Mouse (Mus musculus) liver, embryonic 14.5 days (tissue): ENCODE measurements around the gene Pcdh15. TPM values are rescaled to one million over a fixed set of nuclear protein-coding genes. Genes with fewer than 3 reads are reported as not detected.

Experiments
- ATAC-seq: fragments of 200-750 bp; cut with Nextera tagmentation; 2 replicates; pipeline ENCODE4 v1.8.0; 2017; ENCODE audit warnings: moderate number of reproducible peaks, mild to moderate bottlenecking, moderate library complexity; ENCODE audit not compliant: insufficient read depth
- DNase-seq, 3 experiments: peaks; one replicate each; pipeline ENCODE4 v3.0.0-alpha.2; 2012 to 2013; ENCODE audit warnings: low read depth in 3 of 3, low spot score in 3 of 3
- H3K27ac ChIP-seq: fragments of 300-500 bp; sonication (generic); 2 replicates; pipeline ENCODE4 v1.5.1; 2014; ENCODE audit warnings: moderate library complexity, mild to moderate bottlenecking, control low read depth, inconsistent platforms
- H3K27me3 ChIP-seq: fragments of 300-500 bp; sonication (generic); 2 replicates; pipeline ENCODE4 v1.6.1; 2014; ENCODE audit warnings: mild to moderate bottlenecking, low read length, moderate library complexity; ENCODE audit not compliant: control insufficient read depth, insufficient read depth
- H3K36me3 ChIP-seq: fragments of 300-500 bp; sonication (generic); replicated peaks from 2 replicates; pipeline ENCODE4 v1.6.1; 2014; ENCODE audit warnings: low read depth; ENCODE audit not compliant: control insufficient read depth, insufficient read depth
- H3K4me1 ChIP-seq, 2 experiments: fragments of 200-500 bp in 1 of 2; fragments of 300-500 bp in 1 of 2; sonication (generic) in 1 of 2; replicated peaks; 2 replicates each; pipeline ENCODE4 v1.6.1; 2012 to 2014; ENCODE audit warnings: antibody characterized with exemption in 1 of 2, inconsistent platforms in 1 of 2, low read length in 1 of 2; ENCODE audit not compliant: control insufficient read depth in 2 of 2, insufficient read depth in 2 of 2
- H3K4me2 ChIP-seq: fragments of 300-500 bp; sonication (generic); 2 replicates; pipeline ENCODE4 v1.6.1; 2014; ENCODE audit warnings: low read depth, mild to moderate bottlenecking, control low read depth, moderate library complexity
- H3K4me3 ChIP-seq, 2 experiments: fragments of 200-500 bp in 1 of 2; fragments of 300-500 bp in 1 of 2; sonication (generic) in 1 of 2; 2 replicates each; pipeline ENCODE4 v1.5.1; 2012 to 2014; ENCODE audit warnings: low read depth in 2 of 2, low read length in 2 of 2, mild to moderate bottlenecking in 2 of 2, control low read depth in 1 of 2, inconsistent platforms in 1 of 2, moderate library complexity in 1 of 2; ENCODE audit not compliant: insufficient read depth in 1 of 2
- H3K9ac ChIP-seq: fragments of 300-500 bp; sonication (generic); replicated peaks from 2 replicates; pipeline ENCODE4 v1.6.1; 2014; ENCODE audit warnings: mild to moderate bottlenecking, control low read depth, moderate library complexity
- H3K9me3 ChIP-seq: fragments of 300-500 bp; sonication (generic); 2 replicates; pipeline ENCODE4 v1.6.1; 2016; ENCODE audit warnings: low read length, mixed read lengths; ENCODE audit not compliant: control insufficient read depth
- CTCF ChIP-seq: IDR thresholded peaks from 2 replicates; pipeline ENCODE4 v1.5.1; 2016; ENCODE audit warnings: antibody characterized with exemption, low read depth, control low read depth
- EP300 ChIP-seq: IDR thresholded peaks from 2 replicates; pipeline ENCODE4 v1.6.1; 2016; ENCODE audit warnings: antibody characterized with exemption, low read depth
- WGBS: fragments of 180-500 bp; shearing (Covaris S2); extraction: QIAGEN DNeasy Blood & Tissue Kit; methylation state at CpG from one replicate; pipeline ENCODE4 v1.1.7; 2014; ENCODE audit not compliant: insufficient replicate concordance; 5-methylcytosine and 5-hydroxymethylcytosine counted together
- polyA plus RNA-seq, 2 experiments: library from polyadenylated mRNA; depleted of rRNA in 1 of 2; stranded (reverse) in 1 of 2; unstranded in 1 of 2; fragments of >200 nt; fragmentation: Nextera tagmentation in 1 of 2; extraction: Ambion mirVana in 1 of 2; gene quantifications; 2 replicates each; pipeline versions ENCODE4 v1.2.1 to v1.2.3; 2012 to 2014

Gene Pcdh15
- polyA plus RNA-seq, 2 experiments, result 0.02 TPM; not detected in 1

DNA sequence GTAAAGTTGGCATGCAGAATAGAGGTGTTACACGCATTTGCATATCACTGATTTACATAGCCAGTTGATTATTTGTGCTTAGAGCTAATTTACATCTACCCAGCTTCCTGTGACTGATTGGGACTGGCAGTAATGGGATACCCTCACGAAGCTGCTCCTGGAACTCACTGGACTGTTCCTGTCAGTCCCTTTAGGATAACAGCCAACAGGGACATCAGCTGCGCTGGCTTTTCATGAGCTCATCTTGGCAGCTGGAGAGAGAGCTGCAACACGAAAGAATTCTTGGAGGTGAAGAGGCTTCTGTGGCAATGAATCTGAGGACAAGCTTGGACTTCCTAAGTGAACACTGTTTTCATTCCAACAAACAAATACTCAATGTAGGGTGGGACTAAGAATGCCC lies 683.8 kb downstream of the Pcdh15 start:
- H3K4me1 ChIP-seq, result no peaks in the 10 kb centered on the region
- H3K9ac ChIP-seq, result no peak overlapping the region
- H3K27me3 ChIP-seq, result no peaks in the 10 kb centered on the region
- TF ChIP-seq CTCF (no peak), EP300 (no peak)
- H3K36me3 ChIP-seq, result no peaks in the 10 kb centered on the region
- 42% methylated on average over 4 of the region's 4 CpGs for WGBS
- ATAC-seq, result no peak
- no peak overlapping the region for H3K27ac ChIP-seq
- no peak for DNase-seq
- H3K4me2 ChIP-seq, result no peak overlapping the region
- no peaks in the 10 kb centered on the region for H3K9me3 ChIP-seq
- no peak overlapping the region for H3K4me3 ChIP-seq

DNA sequence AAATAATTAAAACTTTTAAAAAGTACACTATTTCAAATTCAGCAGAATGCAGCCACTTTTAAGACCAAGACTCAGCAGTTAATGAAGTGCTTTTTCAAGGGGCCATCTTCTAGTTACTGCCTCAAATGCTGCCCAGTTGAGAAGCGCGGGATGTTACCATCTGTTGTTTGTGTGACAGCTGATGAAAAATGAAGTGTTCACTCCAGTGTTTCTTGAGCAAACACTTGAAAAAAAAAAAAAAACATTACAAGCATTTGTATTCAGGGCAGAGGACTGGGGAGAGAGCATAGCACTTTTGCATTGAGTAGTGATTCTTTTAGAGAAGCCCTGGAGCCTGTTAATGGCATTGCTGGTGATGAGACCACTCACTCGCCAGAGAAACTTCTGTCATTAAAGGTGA lies 689.0 kb downstream of the Pcdh15 start:
- no peak for TF ChIP-seq EP300
- no peak for TF ChIP-seq CTCF
- Histone ChIP-seq H3K36me3 (no peaks in the 10 kb centered on the region), H3K9ac (no peak overlapping the region), H3K4me3 (no peak overlapping the region), H3K9me3 (no peaks in the 10 kb centered on the region), H3K4me1 (no peaks in the 10 kb centered on the region), H3K27me3 (no peaks in the 10 kb centered on the region), H3K4me2 (no peak overlapping the region), H3K27ac (no peak overlapping the region)
- WGBS, result 60% methylated on average over 3 of the region's 3 CpGs
- ATAC-seq, result no peak
- no peak for DNase-seq

DNA sequence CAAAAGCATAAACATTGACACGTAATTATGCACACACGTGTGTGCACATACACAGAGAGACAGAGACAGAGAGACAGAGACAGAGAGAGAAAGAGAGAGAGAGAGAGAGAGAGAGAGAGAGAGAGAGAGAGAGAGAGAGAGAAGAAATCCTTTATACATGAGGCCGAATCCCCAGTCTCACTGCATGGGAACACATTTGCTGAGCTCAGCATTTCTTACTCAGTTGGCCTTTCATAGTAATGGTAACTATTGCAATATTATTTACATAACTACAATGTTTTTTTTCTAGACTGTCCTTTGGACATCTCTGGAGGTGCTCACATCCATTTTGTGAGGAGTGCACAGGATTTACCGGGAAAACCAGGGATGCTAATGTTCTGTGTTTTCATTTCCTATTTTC lies 705.9 kb downstream of the Pcdh15 start:
- TF ChIP-seq CTCF, result no peak
- no peak for TF ChIP-seq EP300

DNA sequence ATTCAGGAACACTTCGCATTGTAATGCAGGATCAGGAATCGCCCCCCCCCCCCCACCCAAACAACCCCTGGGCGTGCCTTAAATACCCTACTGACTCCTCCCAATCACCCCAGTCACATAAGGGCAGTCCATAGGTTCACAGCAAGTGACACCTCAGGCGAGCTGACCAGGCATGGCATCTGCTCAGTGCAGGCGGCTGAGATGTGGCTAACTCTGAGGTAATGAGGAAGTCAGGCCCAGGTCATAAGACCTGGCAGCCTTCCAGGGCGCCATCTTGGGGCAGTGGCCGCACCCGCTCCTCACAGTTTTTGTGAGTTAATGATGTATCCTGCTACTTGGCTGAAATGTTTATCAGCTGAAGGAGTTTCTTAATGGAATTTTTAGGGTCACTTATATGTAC lies 713.2 kb downstream of the Pcdh15 start:
- TF ChIP-seq EP300, result no peak
- no peak for TF ChIP-seq CTCF
- H3K9ac ChIP-seq, result no peak overlapping the region
- no peak overlapping the region for H3K27ac ChIP-seq
- DNase-seq, result no peak
- 47% methylated on average over 8 of the region's 8 CpGs for WGBS
- H3K4me2 ChIP-seq, result no peak overlapping the region
- no peaks in the 10 kb centered on the region for H3K36me3 ChIP-seq
- no peak overlapping the region for H3K4me3 ChIP-seq
- no peaks in the 10 kb centered on the region for H3K9me3 ChIP-seq
- H3K4me1 ChIP-seq, result no peaks in the 10 kb centered on the region
- H3K27me3 ChIP-seq, result no peaks in the 10 kb centered on the region
- no peak for ATAC-seq

More for the DNA sequence above, 705.9 kb downstream of the Pcdh15 start:
- H3K4me2 ChIP-seq, result no peak overlapping the region
- no peaks in the 10 kb centered on the region for H3K36me3 ChIP-seq
- no peaks in the 10 kb centered on the region for H3K4me1 ChIP-seq
- DNase-seq (no peak), ATAC-seq (no peak)
- no peaks in the 10 kb centered on the region for H3K9me3 ChIP-seq
- 63% methylated on average over 4 of the region's 4 CpGs for WGBS
- no peaks in the 10 kb centered on the region for H3K27me3 ChIP-seq
- H3K9ac ChIP-seq, result no peak overlapping the region
- H3K27ac ChIP-seq, result no peak overlapping the region
- H3K4me3 ChIP-seq, result no peak overlapping the region

DNA sequence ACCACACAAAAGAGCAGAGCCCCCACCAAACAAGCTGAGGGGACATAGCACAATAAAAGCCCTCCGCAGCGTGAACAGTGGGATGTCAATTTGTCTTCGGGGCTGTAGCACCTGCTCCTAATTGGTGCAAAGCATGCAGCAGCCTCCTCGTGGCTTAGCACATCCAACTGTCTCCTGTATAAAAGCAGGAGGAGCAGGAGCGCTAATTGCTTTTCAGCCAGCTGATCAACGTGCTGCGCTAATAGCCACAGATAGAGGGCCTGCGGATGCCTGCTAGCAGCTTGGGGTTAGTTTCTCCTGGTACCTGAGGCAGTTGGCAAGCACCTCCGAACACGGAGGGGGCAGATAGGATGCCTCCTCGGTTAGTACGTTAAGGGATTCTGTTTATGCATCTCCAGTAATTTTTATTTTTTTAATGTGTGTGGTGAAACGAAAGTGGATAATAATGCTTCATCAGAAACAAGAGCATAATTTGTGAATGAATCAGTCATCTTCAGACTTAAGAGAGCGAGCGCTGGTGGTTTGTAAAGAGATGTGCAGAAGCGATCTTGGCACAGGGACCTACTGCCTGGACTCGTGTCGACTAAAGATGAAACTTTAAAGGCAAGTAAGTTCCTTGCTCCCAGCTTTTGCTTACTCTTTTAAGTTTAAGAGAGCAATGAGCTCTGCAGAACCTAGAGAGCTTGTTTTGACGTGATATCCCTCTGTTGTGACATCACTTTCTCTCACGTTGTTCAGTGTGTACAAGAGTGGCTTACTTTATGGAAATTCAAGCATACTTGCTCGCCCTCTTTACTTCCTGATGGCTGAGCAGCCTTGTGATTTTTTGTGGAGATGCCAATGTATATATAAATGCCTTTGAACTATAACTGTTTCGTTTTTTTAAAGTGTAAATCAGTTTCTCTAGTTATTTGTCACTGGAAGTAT lies 722.8 kb downstream of the Pcdh15 start:
- Histone ChIP-seq H3K9me3 (no peaks in the 10 kb centered on the region), H3K27me3 (no peaks in the 10 kb centered on the region), H3K4me2 (no peak overlapping the region), H3K27ac (no peak overlapping the region), H3K4me3 (no peak overlapping the region), H3K9ac (no peak overlapping the region), H3K36me3 (no peaks in the 10 kb centered on the region), H3K4me1 (no peaks in the 10 kb centered on the region)
- DNase-seq, result no peak
- no peak for ATAC-seq
- TF ChIP-seq CTCF (no peak), EP300 (no peak)
- WGBS, result 36% methylated on average over 22 of the region's 22 CpGs
